9 mouse cellular contexts compared by ENCODE assay signal in genomic region chr8:79297763-79298162, GRCm38 (mm10). TPM values are rescaled to one million over a fixed set of nuclear protein-coding genes. Genes with fewer than 3 reads are reported as not detected.
A peak's percentile ranks its signal among the peaks of the same experiment; 100 is the strongest.
DNase-seq lines count a peak whose midpoint lies in the region; ATAC-seq and TF ChIP-seq lines count a peak whose summit lies in the region.
"Had no signal": no experiment of that assay in that cellular context is flagged by ENCODE, and none has a peak within 500 bp of the region (broad histone marks: within the 10 kb centered on the region; RNA-seq: fewer than 3 reads in every experiment).

No protein-coding gene starts in this region.

- no peak for TF ChIP-seq EP300 in heart, postnatal 0 days (IDR thresholded peaks at IDR 0.05; ENCODE audit: low read depth)

- TF ChIP-seq POLR2A in cortical plate, adult 2 months (IDR thresholded peaks at IDR 0.05; ENCODE audit: extremely low read depth, insufficient read depth, low read length), result no peak

- no peak overlapping the region for H3K9ac ChIP-seq in forebrain, embryonic 14.5 days (ENCODE audit: low read length)
- no peak overlapping the region for H3K9ac ChIP-seq in forebrain, embryonic 12.5 days
- H3K9ac ChIP-seq in heart, postnatal 0 days (replicated peaks; ENCODE audit: low read depth, low read length), result no peak overlapping the region
- H3K9ac ChIP-seq: lung, embryonic 15.5 days had no signal

- intact Hi-C loops in left cerebral cortex, adult 2 months (cut with DNase I), result loop anchor here (1.0 kb wide), 2 partner anchors 192 to 288 kb away; no protein-coding TSS in a partner anchor

- H3K27ac ChIP-seq in forebrain, embryonic 14.5 days (ENCODE audit: low read depth, low read length), result no peak overlapping the region
- H3K27ac ChIP-seq in forebrain, embryonic 12.5 days, result no peak overlapping the region
- H3K27ac ChIP-seq in cortical plate, adult 2 months (ENCODE audit: insufficient read depth, low read length), result no peak overlapping the region
- H3K27ac ChIP-seq in heart, postnatal 0 days (ENCODE audit: low read depth), result no peak overlapping the region
- H3K27ac ChIP-seq in left cerebral cortex, adult 2 months, result no peak overlapping the region
- H3K27ac ChIP-seq: lung, embryonic 15.5 days had no signal

- peaks cover 16% of the 10 kb centered on the region for H3K4me1 ChIP-seq in forebrain, embryonic 14.5 days (ENCODE audit: control insufficient read depth, insufficient read depth, low read length)
- H3K4me1 ChIP-seq in forebrain, embryonic 12.5 days, result peaks cover 21% of the 10 kb centered on the region
- H3K4me1 ChIP-seq in cortical plate, adult 2 months (ENCODE audit: control insufficient read depth, insufficient read depth, low read length), result peaks cover 4% of the 10 kb centered on the region
- H3K4me1 ChIP-seq in heart, postnatal 0 days (ENCODE audit: control insufficient read depth, insufficient read depth), result peaks cover 10% of the 10 kb centered on the region

- no peak for ATAC-seq in forebrain, embryonic 14.5 days
- ATAC-seq in forebrain, embryonic 12.5 days (ENCODE audit: low FRiP score), result no peak
- ATAC-seq in heart, postnatal 0 days (ENCODE audit: insufficient read depth, low read depth), result no peak

- H3K4me3 ChIP-seq in forebrain, embryonic 14.5 days (ENCODE audit: low read depth, low read length), result no peak overlapping the region
- no peak overlapping the region for H3K4me3 ChIP-seq in forebrain, embryonic 12.5 days (replicated peaks)
- no peak overlapping the region for H3K4me3 ChIP-seq in cortical plate, adult 2 months (ENCODE audit: insufficient read depth, low read length)
- H3K4me3 ChIP-seq in heart, postnatal 0 days (ENCODE audit: low read depth, low read length), result no peak overlapping the region
- no peak overlapping the region for H3K4me3 ChIP-seq in left cerebral cortex, adult 2 months
- H3K4me3 ChIP-seq: lung, embryonic 15.5 days had no signal

- no peaks in the 10 kb centered on the region for H3K9me3 ChIP-seq in forebrain, embryonic 14.5 days (replicated peaks; ENCODE audit: control insufficient read depth, low read length)
- no peaks in the 10 kb centered on the region for H3K9me3 ChIP-seq in forebrain, embryonic 12.5 days
- no peaks in the 10 kb centered on the region for H3K9me3 ChIP-seq in heart, postnatal 0 days (replicated peaks; ENCODE audit: control insufficient read depth, low read length)
- H3K9me3 ChIP-seq: lung, embryonic 15.5 days had no signal

- peak; percentile 91 for TF ChIP-seq CTCF in cortical plate, adult 2 months (IDR thresholded peaks at IDR 0.05; ENCODE audit: extremely low read depth, insufficient read depth, low read length)
- peak; percentile 93 for TF ChIP-seq CTCF in heart, postnatal 0 days (IDR thresholded peaks at IDR 0.05; ENCODE audit: low read depth)
- TF ChIP-seq CTCF in left cerebral cortex, adult 2 months (IDR thresholded peaks at IDR 0.05), result peak; percentile 91

- H3K27me3 ChIP-seq in forebrain, embryonic 14.5 days (replicated peaks; ENCODE audit: control insufficient read depth, insufficient read depth, low read length), result no peaks in the 10 kb centered on the region
- no peaks in the 10 kb centered on the region for H3K27me3 ChIP-seq in forebrain, embryonic 12.5 days
- H3K27me3 ChIP-seq in heart, postnatal 0 days (ENCODE audit: control insufficient read depth, insufficient read depth, low read length), result no peaks in the 10 kb centered on the region
- H3K27me3 ChIP-seq: lung, embryonic 15.5 days had no signal

- H3K36me3 ChIP-seq in forebrain, embryonic 14.5 days (ENCODE audit: control insufficient read depth, insufficient read depth, low read length), result no peaks in the 10 kb centered on the region
- no peaks in the 10 kb centered on the region for H3K36me3 ChIP-seq in forebrain, embryonic 12.5 days (replicated peaks)
- no peaks in the 10 kb centered on the region for H3K36me3 ChIP-seq in heart, postnatal 0 days (replicated peaks; ENCODE audit: control insufficient read depth, insufficient read depth, low read length)
- H3K36me3 ChIP-seq: lung, embryonic 15.5 days had no signal

- DNase-seq in forebrain, embryonic 14.5 days (ENCODE audit: low spot score), result peak; percentile 80
- DNase-seq in NIH3T3 (ENCODE audit: low read depth), result peak; percentile 86
- DNase-seq in heart, postnatal 0 days (ENCODE audit: low spot score), result peak; percentile 59
- peak; percentile 60 to 68 for DNase-seq in left cerebral cortex, adult 2 months (ENCODE audit: extremely low spot score in 1 of 2, low spot score in 2 of 2)
- peak; percentile 34 for DNase-seq in ovary, adult 18-20 months (ENCODE audit: low spot score)
- DNase-seq in urinary bladder, adult 18-20 months (ENCODE audit: low spot score in 2 of 2), result peak; percentile 49 to 62

- H3K4me2 ChIP-seq in forebrain, embryonic 14.5 days (ENCODE audit: low read length), result no peak overlapping the region
- no peak overlapping the region for H3K4me2 ChIP-seq in forebrain, embryonic 12.5 days
- no peak overlapping the region for H3K4me2 ChIP-seq in heart, postnatal 0 days (ENCODE audit: low read depth, low read length)
- H3K4me2 ChIP-seq: lung, embryonic 15.5 days had no signal

- WGBS in forebrain, embryonic 14.5 days, result 24% methylated on average over 3 of the region's 3 CpGs
- WGBS in forebrain, embryonic 12.5 days, result 34% methylated on average over 3 of the region's 3 CpGs
- WGBS in heart, postnatal 0 days, result 33% methylated on average over 3 of the region's 3 CpGs

RNA-seq across cellular contexts. Expression of gene Mmaa, which starts 3.0 kb away (rescaled TPM):
- polyA plus RNA-seq in forebrain, embryonic 14.5 days (2014; fragmentation: Nextera tagmentation; extraction: Ambion mirVana), result 20.2 and 24.9 TPM in 2 replicates
- 16.8 and 17.5 TPM in 2 replicates for polyA plus RNA-seq in forebrain, embryonic 12.5 days (2016; fragmentation: Nextera tagmentation; extraction: Ambion mirVana)
- polyA plus RNA-seq in cortical plate, adult 2 months (2012; rRNA removed), result 36.9 and 37.5 TPM in 2 replicates
- 9.6 and 11.3 TPM in 2 replicates for total RNA-seq in heart, postnatal 0 days (2014; rRNA removed; ENCODE audit: low replicate concordance)
- polyA plus RNA-seq in heart, postnatal 0 days (2015; fragmentation: Nextera tagmentation; extraction: Ambion mirVana), result 14.0 and 18.3 TPM in 2 replicates
- 10 to 100 TPM; 26.6 to 29.5 TPM for total RNA-seq in left cerebral cortex, adult 2 months (2021)

RNA-seq across cellular contexts. Expression of gene 1700011L22Rik, which starts 49.4 kb away (rescaled TPM):
- polyA plus RNA-seq in forebrain, embryonic 14.5 days (2014; fragmentation: Nextera tagmentation; extraction: Ambion mirVana), result not detected in 2 replicates
- polyA plus RNA-seq in forebrain, embryonic 12.5 days (2016; fragmentation: Nextera tagmentation; extraction: Ambion mirVana), result not detected in 2 replicates
- not detected in 2 replicates for polyA plus RNA-seq in cortical plate, adult 2 months (2012; rRNA removed)
- not detected in 2 replicates for total RNA-seq in heart, postnatal 0 days (2014; rRNA removed; ENCODE audit: low replicate concordance)
- 0.12 TPM in 1 of 2 replicates, not detected in the other for polyA plus RNA-seq in heart, postnatal 0 days (2015; fragmentation: Nextera tagmentation; extraction: Ambion mirVana)
- total RNA-seq in left cerebral cortex, adult 2 months (2021), result not detected
- polyA plus RNA-seq: lung, embryonic 15.5 days had no signal

Comparison
In these comparisons a context has a peak if more than half of its experiments do, and no peak if none do; other contexts are left out.
1. DNase-seq: peak in every context shown above with its lines; median percentile 86 in NIH3T3; 80 in forebrain, embryonic 14.5 days; 64 in left cerebral cortex, adult 2 months; 59 in heart, postnatal 0 days; 56 in urinary bladder, adult 18-20 months; 34 in ovary, adult 18-20 months.